Mouse (Mus musculus) heart, postnatal 10 days (tissue): ENCODE results near the gene Btbd8. TPM values are rescaled to one million over a fixed set of nuclear protein-coding genes. Genes with fewer than 3 reads are reported as not detected.

Experiments used
- DNase-seq, 2 experiments: peaks; one replicate each; pipeline ENCODE4 v3.0.0; 2021
- intact Hi-C: fragments of 180-260 bp; cut with DNase I; formaldehyde crosslinking; loops from one replicate; pipeline ENCODE4 v1.15.1; 2025
- total RNA-seq, 2 experiments: library from RNA; stranded (reverse); gene quantifications; 2 replicates each; pipeline ENCODE4 v1.2.3; 2021

Gene Btbd8
- 1 to 10 TPM; 5.1 to 6.5 TPM for total RNA-seq

DNA sequence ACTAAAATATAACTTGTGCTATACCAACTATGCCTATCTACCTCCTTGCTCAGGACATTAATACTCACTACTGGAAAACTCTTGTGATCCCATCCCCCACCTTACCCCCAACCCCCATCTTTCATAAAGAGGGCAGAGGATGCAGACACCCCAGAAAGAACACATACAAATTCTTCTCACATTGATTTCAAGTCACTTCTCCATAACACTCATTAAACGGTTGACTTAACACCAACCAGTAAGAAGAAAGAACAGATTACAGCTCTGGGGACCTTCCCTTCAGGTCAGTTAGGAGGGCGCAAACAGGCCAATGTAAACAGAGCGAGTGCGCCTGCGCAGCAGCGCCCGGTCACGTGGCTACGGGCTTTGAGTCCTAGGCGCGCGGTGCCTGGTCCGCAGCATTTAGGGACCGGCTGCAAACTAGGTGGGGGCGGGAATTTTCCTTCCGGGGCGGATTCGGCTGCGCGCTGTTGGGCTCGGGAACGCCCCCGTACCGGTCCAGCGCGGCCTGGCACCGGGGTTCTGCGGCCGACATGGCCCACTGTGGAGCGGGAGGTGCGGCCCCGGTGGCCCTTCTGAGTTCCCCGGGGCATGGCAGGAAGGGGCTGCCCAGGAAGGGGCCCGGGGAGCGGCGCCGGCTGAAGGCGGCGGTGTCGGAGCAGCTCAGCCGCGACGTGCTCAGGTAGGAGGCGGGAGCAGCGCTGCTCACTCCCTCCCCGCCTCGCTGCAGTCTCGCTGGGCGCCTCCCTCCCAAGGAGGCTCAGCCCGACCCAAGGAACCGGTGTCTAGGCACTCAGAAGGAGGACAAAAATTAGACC is at the start of gene Btbd8:
Gene Btbd8, plus strand, starts transcription at position 534 of the 818 bp plus-strand sequence.
- peak; percentile 94 to 96 for DNase-seq
- intact Hi-C loops = loop anchor here (5.0 kb wide), 2 partner anchors 80 to 160 kb away; partner anchors contain the start of genes Glmn and Rpap2

DNA sequence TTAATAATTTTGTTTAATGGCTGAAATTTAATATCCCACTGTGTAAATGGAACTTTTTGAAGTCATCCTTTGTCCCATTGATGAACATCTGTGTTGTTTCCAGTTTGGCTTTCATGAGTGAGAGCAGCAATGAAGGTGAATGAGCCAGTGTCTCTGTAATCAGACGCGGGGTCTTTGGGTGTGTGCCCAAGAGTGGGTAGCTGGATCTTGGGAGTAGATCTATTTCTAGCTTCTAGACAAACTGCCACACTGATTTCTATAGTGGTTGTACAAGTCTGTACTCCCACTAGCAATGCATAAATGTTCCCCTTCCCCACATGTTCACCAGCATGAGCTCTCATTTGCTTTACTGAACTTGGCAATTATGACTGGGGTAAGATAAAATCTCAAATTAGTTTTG is 48.4 kb upstream of the Btbd8 start:
- intact Hi-C loops = no loop called here
- no peak for DNase-seq

- intact Hi-C loops = no loop called here
- no peak for DNase-seq
Observed at GRCm38 (mm10) chr5:107394437-107394836, 43.4 kb upstream of the Btbd8 start.

GRCm38 (mm10) chr5:107402436-107402835 is 35.4 kb upstream of the Btbd8 start, which contains the start of gene Ephx4:
Gene Ephx4, plus strand, starts transcription at chr5:107402736.
- intact Hi-C loops = no loop called here
- no peak for DNase-seq

GRCm38 (mm10) chr5:107403011-107403946 is 34.5 kb upstream of the Btbd8 start:
- peak; percentile 5 to 17 for DNase-seq
- intact Hi-C loops = no loop called here

GRCm38 (mm10) chr5:107403947-107404684 is 33.7 kb upstream of the Btbd8 start:
- DNase-seq = no peak
- intact Hi-C loops = no loop called here

DNA sequence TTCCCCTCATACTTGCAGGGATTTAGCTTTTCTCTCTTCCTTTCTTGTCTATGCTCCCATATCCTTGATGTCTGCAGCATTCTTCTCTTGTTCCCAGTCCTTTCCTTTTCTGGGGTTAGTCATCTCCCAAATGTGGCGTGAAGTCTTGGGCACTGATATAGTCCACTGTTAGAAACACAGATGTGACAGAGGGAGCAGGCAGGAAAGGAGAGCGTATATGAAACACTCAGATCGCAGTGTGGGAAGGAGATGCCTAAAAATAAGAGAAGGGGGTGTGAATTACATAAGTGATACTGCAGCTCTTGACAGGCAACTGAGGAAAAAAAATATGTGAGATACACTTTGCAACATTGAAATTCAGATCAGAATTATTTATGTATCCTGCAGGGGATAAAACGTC is 32.4 kb upstream of the Btbd8 start:
- no peak for DNase-seq
- intact Hi-C loops = no loop called here

DNA sequence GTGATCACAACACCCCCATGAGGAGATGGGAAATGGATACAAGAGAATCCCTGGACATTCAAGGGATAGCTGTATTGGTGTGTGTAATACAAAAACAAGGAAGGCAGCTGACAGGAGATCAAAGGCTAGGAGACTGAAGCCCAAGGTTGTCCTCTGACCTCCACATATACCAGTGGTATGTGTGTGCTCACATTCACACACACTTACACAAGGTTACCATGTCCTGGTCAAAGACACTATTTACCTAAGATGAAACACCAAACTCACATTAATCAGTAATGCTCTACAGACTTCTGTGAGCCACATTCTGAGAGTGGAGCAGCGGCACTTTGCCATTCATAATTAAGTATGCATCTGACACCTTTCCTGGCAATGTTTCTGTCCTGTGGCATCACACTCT is 27.5 kb upstream of the Btbd8 start:
- intact Hi-C loops = no loop called here
- no peak for DNase-seq

DNA sequence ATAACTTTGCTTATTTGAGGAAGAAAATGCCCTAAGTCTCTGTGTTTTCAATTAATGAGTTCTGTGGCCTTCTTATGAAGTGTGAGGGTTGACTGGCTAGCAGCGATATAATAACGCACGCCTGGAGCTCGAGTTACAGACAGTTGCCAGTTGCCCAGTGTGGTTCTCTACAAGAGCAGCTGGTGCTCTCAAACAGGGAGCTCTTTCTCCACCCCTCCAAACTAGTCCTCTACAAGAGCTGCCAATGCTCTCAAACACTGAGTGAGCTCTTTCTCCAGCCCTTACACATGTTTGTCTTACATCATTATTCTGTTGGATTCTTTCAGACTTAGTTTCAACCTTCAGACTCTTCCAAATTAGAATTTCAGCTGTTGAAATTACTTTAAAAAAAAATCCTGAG is 26.5 kb upstream of the Btbd8 start:
- peak in 1 of 2 experiments; percentile 15 for DNase-seq
- intact Hi-C loops = no loop called here

GRCm38 (mm10) chr5:107412285-107412684 is 25.5 kb upstream of the Btbd8 start:
- no peak for DNase-seq
- intact Hi-C loops = no loop called here

GRCm38 (mm10) chr5:107415098-107415497 is 22.7 kb upstream of the Btbd8 start:
- intact Hi-C loops = no loop called here
- no peak for DNase-seq

DNA sequence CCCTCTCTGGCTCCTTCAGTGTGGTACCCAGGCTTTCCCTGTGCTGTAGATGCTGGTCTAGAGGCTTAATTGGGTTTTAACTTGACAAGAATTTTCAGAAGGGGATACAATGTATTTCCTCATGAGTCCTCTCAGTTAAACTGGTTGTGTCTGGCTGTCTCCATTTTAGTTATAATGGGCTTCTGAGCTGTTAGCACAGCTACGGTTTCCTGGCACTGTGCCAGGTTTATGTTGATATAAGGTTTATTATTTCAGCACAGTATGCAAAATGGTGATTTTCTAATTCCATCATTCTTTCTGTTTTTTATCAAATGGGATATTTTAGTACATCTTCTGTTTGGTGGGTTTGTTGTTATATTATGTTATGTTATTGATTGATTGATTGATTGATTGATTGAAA is 16.1 kb upstream of the Btbd8 start:
- DNase-seq = no peak
- intact Hi-C loops = no loop called here

DNA sequence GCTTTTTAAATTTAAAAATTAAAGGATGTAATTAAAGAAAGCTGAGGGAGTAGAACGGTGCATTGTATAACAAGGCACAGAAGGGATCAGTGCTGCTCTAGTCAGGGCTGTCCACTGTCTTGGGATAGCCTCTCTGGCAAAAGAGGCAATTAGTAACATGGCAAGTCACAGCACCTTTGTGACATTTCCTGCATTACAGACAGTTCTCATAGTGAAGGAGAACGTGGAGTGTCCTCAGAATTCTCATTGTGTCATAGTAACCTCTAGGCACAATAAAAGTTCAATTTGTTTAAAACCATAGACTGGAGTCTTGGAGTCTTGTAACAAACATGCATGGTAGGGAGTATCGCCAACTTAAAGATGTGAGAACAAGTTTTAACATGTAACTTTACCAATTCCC is 6.5 kb upstream of the Btbd8 start, which contains the start of gene Lpcat2b:
Gene Lpcat2b, plus strand, starts transcription at position 301 of the 400 bp plus-strand sequence.
- intact Hi-C loops = no loop called here
- no peak for DNase-seq

DNA sequence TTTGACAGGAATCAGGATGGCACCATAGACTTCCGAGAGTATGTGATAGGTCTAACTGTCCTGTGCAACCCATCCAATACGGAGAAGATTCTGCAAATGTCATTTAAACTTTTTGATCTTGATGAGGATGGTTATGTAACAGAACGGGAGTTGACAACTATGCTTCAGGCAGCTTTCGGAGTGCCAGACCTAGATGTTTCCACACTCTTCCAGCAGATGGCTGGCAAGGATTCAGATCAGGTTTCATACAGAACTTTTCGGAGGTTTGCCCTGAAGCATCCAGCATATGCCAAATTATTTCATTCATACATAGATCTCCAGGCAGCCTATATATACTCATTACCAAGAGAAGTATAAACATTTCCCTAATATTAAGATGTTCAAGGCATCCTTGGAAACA is 3.8 kb upstream of the Btbd8 start:
- intact Hi-C loops = no loop called here
- no peak for DNase-seq

- no peak for DNase-seq
- intact Hi-C loops = loop anchor here (5.0 kb wide), 2 partner anchors 79 to 161 kb away; partner anchors contain the start of genes Glmn and Rpap2
Observed at GRCm38 (mm10) chr5:107436185-107436584, 1.6 kb upstream of the Btbd8 start.

- intact Hi-C loops = loop anchor here (5.0 kb wide), 2 partner anchors 79 to 161 kb away; partner anchors contain the start of genes Glmn and Rpap2
- DNase-seq = peak in 1 of 2 experiments; percentile 7
Observed at GRCm38 (mm10) chr5:107436587-107437209, 1.1 kb upstream of the Btbd8 start.

DNA sequence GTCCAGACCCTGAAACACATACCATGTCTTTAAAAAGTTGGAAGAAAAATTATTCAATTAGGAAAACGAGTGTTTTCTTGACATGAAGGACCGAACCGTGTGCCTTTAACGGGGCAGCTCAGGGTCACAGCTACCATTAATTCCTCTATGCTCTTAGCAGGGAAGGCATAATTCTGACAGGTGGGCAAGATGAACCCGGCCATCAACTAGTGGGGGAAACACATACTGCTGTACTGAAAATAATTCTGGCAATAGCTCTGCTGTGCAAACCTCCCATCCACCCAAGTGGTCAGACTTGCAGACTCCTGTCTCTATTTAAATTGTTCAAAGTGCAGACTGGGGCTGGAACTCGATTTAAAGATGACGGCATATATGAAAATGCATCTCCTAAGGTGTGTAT is 556 bp downstream of the Btbd8 start:
- DNase-seq = no peak
- intact Hi-C loops = loop anchor here (5.0 kb wide), 2 partner anchors 81 to 159 kb away; partner anchors contain the start of genes Glmn and Rpap2

DNA sequence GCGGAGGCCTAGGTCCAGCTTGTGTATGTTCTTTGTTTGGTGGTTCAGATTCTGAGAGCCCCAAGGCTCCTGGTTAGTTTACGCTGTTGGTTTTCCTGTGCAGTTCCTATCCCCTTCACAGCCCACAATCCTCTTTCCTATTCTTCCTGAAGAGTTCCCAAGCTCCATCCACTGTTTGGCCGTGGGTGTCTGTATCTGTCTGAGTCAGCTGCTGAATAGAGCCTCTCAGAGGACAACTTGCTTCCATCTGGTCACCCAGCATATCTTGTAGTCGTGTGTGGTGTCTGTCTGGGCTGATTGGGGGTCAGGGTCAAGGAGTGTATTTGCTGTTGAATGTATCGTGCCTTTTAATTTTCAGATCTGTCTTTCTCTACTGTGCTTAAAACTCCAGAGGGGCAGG is 4.1 kb downstream of the Btbd8 start:
- DNase-seq = no peak
- intact Hi-C loops = no loop called here

DNA sequence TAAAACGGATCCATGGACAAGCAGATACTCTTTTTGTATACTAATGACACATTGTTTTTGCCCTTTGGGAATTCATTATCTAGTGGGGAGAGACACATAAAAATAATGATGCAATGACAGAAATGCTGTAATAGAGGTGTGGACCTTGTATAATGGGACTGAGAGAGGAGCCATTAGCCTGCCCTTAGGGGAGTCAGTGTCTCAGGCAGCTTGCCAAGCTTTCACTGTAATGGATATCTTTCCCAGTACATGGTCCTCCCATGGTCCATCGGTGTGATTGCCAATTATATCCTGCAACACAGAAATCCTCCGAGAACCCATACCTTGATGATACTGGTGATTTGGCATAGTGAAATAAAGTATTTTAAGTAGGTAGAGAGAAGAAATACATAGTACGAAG is 6.5 kb downstream of the Btbd8 start:
- no peak for DNase-seq
- intact Hi-C loops = no loop called here

DNA sequence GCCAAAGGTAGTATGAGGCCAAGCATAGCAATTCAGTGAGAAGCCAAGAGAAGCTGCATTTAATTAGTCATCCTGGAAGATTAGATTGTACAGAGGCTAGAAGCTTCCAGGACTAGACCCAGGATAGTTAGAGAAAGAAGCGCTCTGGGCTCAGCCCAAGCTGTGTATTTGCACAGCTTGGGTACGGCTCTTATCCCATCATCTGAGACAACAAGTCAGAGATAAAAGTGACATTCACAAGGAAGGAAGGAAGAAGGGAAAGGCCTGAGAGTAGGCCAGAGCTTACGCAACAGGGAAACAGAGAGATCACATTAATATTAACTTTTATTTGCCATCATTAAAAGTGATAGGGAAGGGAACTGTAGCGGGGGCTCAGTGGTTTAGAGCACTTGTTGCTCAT is 10.2 kb downstream of the Btbd8 start:
- intact Hi-C loops = no loop called here
- DNase-seq = no peak
